Mouse (Mus musculus): ENCODE measurements around the gene Egfr.

Gene Egfr

DNA sequence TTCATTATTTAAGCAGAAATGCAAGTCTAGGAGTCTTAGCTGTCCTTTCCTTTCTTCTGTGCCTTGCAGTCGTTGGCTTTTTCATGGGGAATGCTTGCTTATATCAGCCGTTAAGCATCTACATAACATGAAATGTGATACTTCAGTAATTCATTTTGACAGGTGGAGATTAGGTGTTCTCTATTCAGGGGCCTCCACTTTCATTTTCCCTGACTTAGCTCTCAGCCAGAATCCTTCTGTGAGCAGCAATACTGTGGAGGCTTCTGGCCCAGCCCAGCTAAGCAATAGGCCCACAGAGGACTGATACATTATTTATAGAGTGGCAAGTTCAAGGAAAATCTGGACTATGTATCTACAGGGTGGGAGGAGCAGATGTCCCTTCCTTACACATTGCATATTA is 25.0 kb downstream of the Egfr start:
- DNase-seq (ENCODE audit: low read depth, low spot score) = no peak

- DNase-seq (ENCODE audit: low read depth, low spot score) = no peak
These were observed 29.6 kb downstream of the Egfr start for GRCm38 (mm10) chr11:16781604-16782003.

GRCm38 (mm10) chr11:16783926-16784659 is 32.1 kb downstream of the Egfr start:
- DNase-seq (ENCODE audit: low read depth, low spot score) = no peak

GRCm38 (mm10) chr11:16792638-16793585 is 40.9 kb downstream of the Egfr start:
- no peak for DNase-seq (ENCODE audit: low read depth, low spot score)

DNA sequence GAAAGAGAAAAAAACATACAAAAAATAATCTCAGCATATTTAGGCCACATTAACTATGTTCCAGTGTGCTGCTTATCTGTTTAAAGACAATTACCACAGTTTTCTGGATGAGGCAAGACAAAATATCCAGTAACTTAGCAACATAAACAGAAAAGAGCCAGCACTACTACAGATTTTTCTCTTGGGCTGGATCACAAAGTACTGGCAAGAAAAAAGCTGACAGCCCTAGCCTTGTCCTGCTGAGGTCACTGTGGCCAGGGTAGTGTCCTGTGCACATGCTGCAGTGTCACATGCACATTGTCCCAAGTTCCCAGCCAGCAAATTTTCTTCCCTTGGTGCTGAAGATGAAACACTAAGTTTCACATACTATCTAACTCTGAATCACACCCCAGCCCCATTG is 43.0 kb downstream of the Egfr start:
- no peak for DNase-seq (ENCODE audit: low read depth, low spot score)

DNA sequence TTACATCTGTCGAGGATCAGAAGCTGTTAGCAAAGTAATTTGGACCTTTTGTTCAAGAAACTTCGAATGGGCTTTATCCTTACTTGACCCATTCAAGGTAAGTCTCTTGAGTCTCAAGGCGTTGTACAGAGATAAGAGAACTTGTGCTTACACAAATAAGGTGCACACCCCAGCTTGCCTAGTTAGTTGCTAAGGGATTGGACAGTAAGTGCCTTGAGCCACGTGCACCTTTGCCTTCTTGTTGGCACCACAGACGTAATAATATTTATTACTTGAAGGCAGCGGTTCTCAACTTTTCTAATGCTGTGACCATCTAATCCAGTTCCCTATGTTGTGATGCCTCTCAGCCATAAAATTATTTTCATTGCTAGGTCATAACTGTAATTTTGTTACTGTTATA is 43.5 kb downstream of the Egfr start:
- no peak for DNase-seq (ENCODE audit: low read depth, low spot score)

DNA sequence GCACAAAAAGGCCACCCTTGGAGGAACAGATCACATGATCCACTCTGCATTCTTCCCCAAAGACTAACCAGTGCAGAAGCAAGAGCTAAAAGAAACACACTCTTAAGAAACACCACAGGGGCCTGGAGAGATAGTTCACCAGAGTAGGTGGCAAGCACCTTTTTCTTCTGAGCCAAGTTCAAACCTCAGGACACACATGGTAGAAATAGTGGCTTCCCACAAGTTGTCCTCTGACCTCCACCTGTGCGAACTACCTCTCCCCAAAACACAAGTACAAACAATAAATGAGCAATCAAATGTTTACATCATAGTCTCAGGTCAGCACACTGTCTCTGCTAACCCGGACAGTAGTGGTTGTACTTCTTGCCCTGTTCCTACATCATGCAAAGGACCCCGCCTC is 45.5 kb downstream of the Egfr start:
- no peak for DNase-seq (ENCODE audit: low read depth, low spot score)

DNA sequence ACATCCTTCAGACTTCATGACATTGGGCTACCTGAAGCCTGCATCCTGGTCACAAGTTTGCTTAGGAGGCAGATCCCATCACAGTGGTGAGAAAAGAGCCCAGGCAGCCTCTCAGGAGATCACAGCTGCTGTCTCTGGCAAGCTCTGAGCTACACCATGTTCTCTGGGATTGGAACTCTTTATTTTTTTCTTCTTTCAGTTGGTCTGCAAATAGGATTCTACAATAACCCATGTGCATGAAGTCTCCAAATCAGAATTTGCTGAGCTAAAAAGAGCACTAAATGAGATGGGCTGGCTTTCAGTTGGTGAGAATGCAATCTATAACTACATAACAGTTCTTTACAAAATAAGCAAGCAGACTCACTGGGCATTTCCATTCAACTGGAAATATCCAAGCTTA is 46.1 kb downstream of the Egfr start:
- DNase-seq (ENCODE audit: low read depth, low spot score) = no peak

DNA sequence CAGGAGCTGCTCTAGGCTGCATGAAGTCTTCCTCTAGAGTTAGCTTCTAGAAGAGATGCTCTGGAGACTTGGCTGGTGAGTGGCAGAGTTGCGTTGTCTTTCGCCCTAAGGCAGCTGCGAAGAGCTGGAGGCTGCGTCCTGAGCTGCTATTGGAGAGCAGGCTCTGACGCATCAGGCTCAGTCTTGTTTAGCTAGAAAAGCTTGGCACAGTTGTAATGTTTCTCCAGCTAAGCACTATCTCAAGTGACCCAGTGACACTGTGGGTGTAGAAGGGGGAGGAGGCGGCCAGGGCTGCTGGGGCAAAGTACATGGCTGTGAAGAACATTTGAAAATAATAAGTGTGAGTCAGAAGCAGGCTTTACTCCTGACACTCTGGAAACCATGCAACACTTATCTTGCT is 48.5 kb downstream of the Egfr start:
- DNase-seq (ENCODE audit: low read depth, low spot score) = no peak

DNA sequence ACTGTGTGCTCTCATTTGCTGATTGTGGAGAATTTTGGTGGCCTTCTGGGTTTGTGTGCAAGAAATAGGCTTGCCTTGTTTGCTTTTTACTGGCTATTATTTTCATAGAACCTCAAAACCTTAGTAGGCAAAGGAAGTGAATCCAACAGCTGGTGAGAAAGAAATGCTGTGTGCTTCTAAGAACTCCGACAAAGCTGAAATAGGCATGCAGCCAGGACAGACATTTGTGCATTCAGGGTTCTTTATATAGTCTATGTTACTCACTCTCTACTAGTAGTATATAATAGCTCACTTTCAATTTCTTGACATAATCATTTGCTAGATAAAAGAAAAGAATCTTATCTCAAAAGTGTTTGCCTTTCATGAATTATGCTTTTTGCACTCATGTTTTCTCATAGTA is 50.7 kb downstream of the Egfr start:
- DNase-seq (ENCODE audit: low read depth, low spot score) = no peak

GRCm38 (mm10) chr11:16804016-16804415 is 52.0 kb downstream of the Egfr start:
- DNase-seq (ENCODE audit: low read depth, low spot score) = no peak

DNA sequence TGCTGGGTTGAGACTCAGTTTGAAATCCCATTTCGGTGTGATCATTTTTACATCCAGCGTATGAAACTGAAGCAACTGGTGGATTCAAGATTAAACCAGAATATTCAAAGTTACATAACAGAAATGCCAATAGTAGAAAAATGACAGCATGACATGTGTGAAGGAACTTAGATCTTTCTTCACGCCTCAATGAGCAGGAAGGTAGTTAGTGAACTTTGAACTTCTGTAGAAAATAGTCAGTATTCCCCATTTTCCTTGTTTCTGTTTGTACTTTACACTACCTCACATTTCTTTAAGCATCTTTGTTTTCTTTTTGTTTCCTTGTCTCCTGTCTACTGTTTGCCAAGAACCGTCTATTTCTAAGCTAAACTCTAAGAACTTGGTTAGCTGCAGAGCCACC is 53.9 kb downstream of the Egfr start:
- no peak for DNase-seq (ENCODE audit: low read depth, low spot score)

DNA sequence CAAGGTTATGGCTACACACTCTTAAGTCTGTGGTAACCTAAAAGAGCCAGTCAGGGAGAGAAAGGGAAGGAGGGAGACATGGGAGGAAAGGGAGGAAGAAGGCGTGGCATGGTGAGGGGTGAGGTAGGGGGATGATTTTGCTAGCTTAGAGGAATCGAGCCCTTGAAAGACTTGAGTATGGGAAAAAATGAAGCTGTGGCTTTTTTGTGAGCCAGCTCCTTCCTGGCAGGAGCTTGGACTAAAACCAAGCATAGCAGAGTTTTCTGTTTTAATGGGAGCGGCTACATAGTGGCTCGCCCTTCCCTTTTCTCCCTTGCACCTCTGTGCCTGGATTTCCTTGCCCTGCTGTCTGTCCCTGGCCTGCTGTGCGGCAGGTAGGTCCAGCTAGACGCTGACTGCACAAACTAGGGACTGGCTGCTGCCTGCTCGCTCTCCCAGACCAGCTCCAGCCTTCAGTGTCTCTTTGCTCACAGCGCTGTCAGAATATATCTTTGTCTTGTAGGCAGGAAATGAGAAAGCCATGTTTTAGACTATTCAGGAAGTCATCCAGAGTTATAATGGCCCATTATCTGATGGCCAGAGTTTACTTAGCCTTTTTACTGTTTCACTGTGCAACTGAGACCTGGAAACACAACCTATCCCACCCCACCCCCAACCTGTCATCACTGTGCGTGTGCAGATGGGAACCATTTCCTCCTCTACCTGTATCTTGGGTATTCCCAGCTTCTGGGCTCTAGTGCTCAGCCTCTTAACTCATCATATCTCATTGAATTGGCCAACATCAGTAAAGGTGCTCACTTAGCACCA is 57.4 kb downstream of the Egfr start:
- no peak for DNase-seq (ENCODE audit: low read depth, low spot score)

- DNase-seq (ENCODE audit: low read depth, low spot score) = no peak
These were observed 58.1 kb downstream of the Egfr start for GRCm38 (mm10) chr11:16810086-16810485.

DNA sequence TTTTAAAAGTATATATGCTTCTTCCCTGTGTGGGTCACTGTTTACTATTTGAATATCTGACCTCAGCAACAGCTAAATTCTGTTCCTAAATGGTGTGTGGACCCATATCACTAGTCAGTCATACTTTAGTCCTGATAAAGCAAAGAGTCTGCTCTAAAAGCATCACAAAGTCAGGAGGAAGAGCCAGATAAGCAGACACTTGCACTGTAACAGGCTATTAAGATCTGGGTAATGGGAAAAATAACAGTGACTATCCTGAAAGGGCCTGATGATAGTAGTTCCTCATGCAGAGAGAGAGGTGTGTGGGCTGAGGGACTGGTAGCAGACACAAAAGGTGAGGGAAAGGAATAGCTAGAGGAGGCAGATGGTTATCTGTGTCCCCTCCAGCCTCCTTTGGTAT is 61.3 kb downstream of the Egfr start:
- no peak for DNase-seq (ENCODE audit: low read depth, low spot score)

- DNase-seq (ENCODE audit: low read depth, low spot score) = no peak
These were observed 64.4 kb downstream of the Egfr start for GRCm38 (mm10) chr11:16816414-16816813.

GRCm38 (mm10) chr11:16817336-16818034 is 65.5 kb downstream of the Egfr start:
- DNase-seq (ENCODE audit: low read depth, low spot score) = no peak

- DNase-seq (ENCODE audit: low read depth, low spot score) = no peak
These were observed 67.4 kb downstream of the Egfr start for GRCm38 (mm10) chr11:16819424-16819823.

- DNase-seq (ENCODE audit: low read depth, low spot score) = no peak
These were observed 68.1 kb downstream of the Egfr start for GRCm38 (mm10) chr11:16820138-16820537.

DNA sequence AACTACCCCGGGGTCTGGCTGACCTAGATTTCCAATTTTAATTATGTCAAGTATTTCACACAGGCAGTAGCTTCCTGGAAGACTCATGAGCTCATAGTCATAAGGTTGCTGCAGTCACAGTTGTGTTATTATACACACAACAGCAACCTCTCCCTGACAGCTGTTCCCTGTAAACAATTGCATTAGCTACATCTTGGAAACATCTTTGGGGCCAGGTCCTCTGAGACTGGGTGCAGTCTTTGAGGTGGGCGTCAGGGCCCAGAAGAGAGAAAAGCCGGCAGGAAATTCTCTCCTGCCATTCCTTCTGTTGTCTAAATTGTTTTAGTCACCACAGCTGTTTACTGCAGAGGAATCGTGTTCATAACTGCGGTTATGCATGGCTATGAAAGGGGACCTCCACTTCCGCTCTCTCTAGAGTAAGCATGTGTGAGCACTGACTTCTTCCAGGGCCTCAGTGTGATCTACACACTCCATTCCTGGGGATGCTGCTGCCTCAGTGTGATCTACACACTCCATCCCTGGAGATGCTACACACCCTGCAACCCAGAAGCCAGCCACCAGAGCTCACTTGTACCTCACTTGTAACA is 69.8 kb downstream of the Egfr start:
- DNase-seq (ENCODE audit: low read depth, low spot score) = no peak

Measured in retina, adult 2 months (tissue).